Mouse (Mus musculus): ENCODE data around the gene Sergef. TPM values are rescaled to one million over a fixed set of nuclear protein-coding genes. Genes with fewer than 3 reads are reported as not detected.

Gene Sergef
- 10 to 100 TPM; 15.8 to 21.5 TPM for polyA plus RNA-seq (2017; shearing (Covaris generic))

GRCm38 (mm10) chr7:46639692-46640031, at the start of gene Sergef:
Gene Sergef, minus strand, starts transcription at chr7:46639807.

GRCm38 (mm10) chr7:46672160-46672672, 32.6 kb upstream of the Sergef start, which contains the start of gene Tph1:
Gene Tph1, minus strand, starts transcription at chr7:46672537.

DNA sequence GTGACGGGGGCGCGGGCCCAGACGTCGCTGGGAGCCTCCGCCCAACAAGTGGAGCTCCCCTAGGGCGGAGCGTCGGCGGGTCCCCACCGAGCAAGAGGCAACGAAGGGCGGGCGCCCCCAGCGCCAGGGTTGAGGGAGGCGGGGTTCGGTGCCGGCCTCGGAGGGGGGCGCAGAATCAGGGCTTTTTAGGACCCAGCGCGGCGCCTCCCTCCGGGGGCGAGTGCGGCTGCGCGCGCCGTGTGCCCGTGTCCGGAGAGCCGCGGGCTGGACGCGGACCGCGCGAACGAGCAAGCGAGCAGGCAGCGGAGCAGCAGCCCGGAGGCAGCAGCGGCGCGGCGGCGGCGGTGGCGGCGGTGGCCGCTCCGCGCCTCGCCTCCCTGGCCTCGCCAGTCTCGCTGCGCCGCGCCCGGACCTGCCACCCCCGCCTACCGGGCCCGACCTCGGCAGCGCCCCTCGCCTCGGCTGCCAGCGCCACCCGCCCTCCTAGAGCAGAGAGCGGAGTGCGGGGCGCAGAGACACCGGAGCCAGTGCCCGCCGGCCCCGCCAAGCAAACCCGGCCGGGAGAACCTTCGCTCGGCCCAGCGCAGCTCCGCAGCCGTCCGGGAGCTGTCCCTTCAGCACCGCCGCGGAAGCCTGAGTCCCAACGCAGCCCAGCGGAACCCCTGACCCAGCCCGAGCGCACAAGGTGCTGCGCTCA, 243.2 kb downstream of the Sergef start, which contains the start of gene Kcnc1:
Gene Kcnc1 (plus strand): TSS at position 267 of the 697 bp plus-strand sequence.

Other genes with a start within 250 kb of the Sergef start
- under 1 TPM; 0.02 to 0.04 TPM for gene Kcnc1, start 243.3 kb downstream of the Sergef start, polyA plus RNA-seq (2017; shearing (Covaris generic))
- 1 to 10 TPM in 1 of 2 experiments, under 1 TPM in 1; 0.79 to 1.6 TPM for gene Tph1, start 32.7 kb upstream of the Sergef start, polyA plus RNA-seq (2017; shearing (Covaris generic))
- 10 to 100 TPM; 18.9 to 19.3 TPM for gene Saal1, start 70.9 kb upstream of the Sergef start, polyA plus RNA-seq (2017; shearing (Covaris generic))
- 1 to 10 TPM in 1 of 2 experiments, not detected in 1; 2.3 TPM for gene Saa3, start 75.9 kb upstream of the Sergef start, polyA plus RNA-seq (2017; shearing (Covaris generic))
- not detected for gene Saa4, start 92.8 kb upstream of the Sergef start, polyA plus RNA-seq (2017; shearing (Covaris generic))
- gene Saa1, start 103.2 kb upstream of the Sergef start, polyA plus RNA-seq (2017; shearing (Covaris generic)): under 1 TPM in 1 of 2 experiments, not detected in 1; 0.26 TPM
- not detected for gene Saa2, start 112.0 kb upstream of the Sergef start, polyA plus RNA-seq (2017; shearing (Covaris generic))
- gene Hps5, start 156.3 kb upstream of the Sergef start, polyA plus RNA-seq (2017; shearing (Covaris generic)): 10 to 100 TPM; 27.5 to 37.5 TPM
- gene Gtf2h1, start 156.3 kb upstream of the Sergef start, polyA plus RNA-seq (2017; shearing (Covaris generic)): 10 to 100 TPM; 52.4 to 56.3 TPM
- 1,000 to 10,000 TPM; 1,491 to 1,505 TPM for gene Ldha, start 201.7 kb upstream of the Sergef start, polyA plus RNA-seq (2017; shearing (Covaris generic))
- gene Ldhc, start 221.4 kb upstream of the Sergef start, polyA plus RNA-seq (2017; shearing (Covaris generic)): under 1 TPM in 1 of 2 experiments, not detected in 1; 0.32 TPM